Mouse (Mus musculus) mature B cell (primary cell): ENCODE results near the gene Gm3149.
"Not testable (repeated sequence)": the region's sequence is repeated elsewhere in the genome, so short reads cannot be mapped to it uniquely, and the experiment has no call there.

ENCODE experiments used
- in situ Hi-C: fragments of 300-500 bp; cut with MboI; formaldehyde crosslinking; loops from 2 replicates; pipeline ENCODE4 v1.14.3; 2019

The Gm3149 gene

DNA sequence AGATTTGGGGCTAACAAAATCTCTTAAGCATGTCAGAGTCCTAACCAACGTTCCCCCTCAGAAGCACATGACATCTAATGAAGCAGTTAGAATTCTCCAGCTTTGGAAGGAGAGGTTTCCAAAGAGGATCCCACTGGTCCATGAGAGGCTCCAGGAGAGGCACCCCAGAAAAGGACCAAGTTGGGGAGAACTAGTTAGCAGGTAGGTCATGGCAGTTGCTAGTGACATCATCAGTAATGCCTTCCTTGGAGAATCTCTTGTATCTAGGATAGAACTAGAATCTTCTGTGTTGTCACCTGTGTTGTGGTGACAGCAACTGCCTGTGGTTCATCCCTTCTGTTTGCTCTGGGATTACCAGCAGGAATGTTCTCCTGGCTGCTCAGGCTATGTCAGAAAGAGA, at the start of gene Gm3149:
Gm3149 (plus strand) TSS at position 301 of the 400 bp plus-strand sequence.
- in situ Hi-C loops, result not testable (repeated sequence)

DNA sequence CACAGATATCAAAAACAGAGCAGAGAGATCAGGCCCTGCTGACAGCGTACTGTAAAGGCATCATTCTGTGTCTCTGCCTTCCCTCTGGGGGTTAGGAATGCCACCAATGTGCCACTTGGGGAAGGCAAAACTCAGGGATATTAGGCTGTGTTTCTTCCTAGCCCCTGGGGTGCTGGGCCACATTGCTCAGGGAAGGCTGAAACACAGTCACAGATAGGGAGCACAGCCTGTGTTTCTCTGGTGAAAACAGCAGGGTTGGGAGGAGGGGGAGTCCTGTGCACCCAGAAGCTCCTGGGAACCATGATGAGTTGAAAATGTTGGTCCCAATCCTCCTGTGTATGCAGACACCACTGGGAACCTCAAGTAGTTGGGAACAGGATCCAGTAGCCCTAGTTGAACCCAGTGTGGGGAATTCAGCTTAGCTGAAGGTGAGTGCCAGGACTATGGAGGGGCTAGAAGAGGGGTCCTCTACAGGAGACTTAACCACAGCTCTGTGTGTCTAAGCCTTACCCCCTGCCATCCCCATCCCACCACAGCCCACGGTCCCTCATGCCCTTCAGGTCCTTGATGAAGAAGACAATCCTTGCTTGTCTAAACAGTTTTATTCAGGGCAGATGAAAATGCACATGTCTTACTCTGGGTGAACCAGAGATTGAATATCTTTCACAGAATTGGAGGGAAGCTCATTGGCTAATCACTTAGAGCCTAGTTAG, 47.7 kb upstream of the Gm3149 start:
- in situ Hi-C loops, result not testable (repeated sequence)

DNA sequence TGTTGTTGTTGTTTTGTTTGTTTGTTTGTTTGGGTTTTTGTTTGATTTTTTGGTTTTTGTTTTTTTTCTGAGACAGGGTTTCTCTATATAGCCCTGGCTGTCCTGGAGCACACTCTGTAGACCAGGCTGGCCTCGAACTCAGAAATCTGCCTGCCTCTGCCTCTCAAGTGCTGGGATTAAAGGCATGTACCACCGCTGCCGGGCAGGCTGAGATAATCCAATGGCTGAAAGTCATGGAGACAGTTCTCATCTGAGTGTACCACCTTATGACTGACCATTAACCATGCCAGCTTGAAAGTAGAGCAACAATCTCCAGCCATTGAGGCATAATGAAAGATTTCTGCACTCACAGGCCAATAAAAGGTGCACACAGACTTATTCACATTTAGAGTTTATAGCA, 37.3 kb upstream of the Gm3149 start:
- in situ Hi-C loops, result not testable (repeated sequence)

DNA sequence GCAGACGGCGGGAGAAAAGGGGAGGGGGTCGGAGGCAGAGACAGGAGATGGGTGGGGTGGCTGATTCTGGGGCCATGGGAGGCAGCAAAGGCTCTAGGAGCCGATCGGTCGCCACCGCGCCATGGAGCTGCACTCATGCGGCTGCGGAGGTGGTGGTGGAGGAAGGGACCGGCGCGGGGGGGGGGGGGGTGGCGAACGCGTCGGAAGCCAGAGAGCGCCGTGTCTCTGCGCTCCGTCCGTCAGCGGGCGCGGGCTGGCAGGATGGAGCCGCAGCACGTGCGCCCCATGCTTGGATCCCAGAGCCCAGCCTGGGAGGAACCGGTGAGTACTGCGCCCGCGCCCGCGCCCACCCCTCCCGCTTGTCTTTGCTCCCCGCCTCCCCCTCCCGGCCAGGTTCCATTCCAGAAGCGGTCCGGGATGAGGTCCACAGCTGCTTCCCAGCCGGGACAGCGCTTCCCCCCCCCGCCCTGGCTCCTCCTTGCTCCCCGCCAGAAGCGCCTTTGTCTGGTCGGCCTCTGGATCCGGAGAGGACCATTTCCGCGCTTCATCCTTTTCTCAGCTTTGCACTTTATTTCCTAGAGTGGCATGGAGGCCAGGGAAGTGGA, 17.5 kb downstream of the Gm3149 start, which contains the start of gene 2610042L04Rik:
2610042L04Rik (plus strand) TSS at position 288 of the 605 bp plus-strand sequence.
- in situ Hi-C loops, result not testable (repeated sequence)

DNA sequence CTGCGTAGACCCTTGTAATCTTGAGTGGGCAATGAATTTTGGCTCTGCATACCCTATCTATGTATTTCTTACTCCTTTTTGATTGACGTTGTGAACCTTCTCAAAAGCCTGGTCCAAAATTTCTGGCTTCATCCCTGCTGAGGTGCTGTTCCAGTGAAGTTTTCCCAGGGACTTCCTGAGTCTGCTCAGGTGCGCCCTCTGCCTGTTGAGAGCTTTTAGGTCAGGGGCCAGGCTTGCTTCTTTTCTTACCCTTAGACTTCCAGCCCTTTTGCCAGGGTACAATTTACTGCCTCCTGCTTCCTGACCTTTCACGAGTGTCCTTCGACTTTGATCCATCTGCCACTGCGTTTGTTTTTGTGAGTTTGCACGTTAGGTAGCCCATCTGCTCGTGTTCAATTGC, 18.4 kb downstream of the Gm3149 start:
- in situ Hi-C loops, result not testable (repeated sequence)

DNA sequence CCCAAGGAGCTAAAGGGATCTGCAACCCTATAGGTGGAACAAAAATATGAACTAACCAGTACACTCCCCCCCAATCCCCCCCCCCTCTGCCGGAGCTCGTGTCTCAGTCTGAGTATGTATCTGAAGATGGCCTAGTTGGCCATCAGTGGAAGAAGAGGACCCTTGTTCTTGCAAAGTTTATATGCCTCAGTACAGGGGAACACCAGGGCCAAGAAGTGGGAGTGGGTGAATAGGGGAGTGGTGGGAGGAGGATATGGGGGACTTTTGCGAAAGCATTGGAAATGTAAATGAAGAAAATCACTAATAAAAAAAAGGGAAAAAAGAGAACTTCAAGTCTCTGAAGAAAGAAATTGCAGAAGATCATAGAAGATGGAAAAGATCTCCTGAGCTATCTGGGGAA, 51.9 kb downstream of the Gm3149 start:
- in situ Hi-C loops, result not testable (repeated sequence)

DNA sequence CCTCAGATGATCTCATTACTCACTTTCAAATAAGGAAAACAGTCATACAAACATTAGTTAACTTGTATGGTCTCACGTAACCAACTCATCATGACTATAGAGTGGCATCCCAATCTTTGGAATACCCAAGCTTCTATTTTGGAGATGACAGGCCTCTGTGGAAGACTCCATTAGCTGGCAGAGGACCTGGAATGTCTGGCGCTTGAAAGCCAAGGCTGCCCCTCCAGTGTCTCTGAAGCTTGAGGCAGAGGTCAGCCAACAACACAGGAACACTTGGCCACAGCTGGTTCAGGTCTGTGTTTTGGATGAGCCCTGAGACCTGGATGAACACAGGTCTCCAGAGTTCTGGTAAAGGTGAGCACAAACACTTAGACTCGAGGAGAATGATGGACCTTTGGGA, 52.6 kb downstream of the Gm3149 start:
- in situ Hi-C loops, result not testable (repeated sequence)
